Mouse (Mus musculus) neutrophil, adult 5-6 weeks (primary cell): ENCODE measurements around the gene Gm28051. TPM values are rescaled to one million over a fixed set of nuclear protein-coding genes. Genes with fewer than 3 reads are reported as not detected.

Source experiments
- ATAC-seq: fragments of 151-379, 151-347 bp; 2 replicates; pipeline ENCODE4 v1.8.0; 2017; ENCODE audit warnings: mild to moderate bottlenecking, moderate TSS enrichment; ENCODE audit not compliant: insufficient number of reproducible peaks, poor library complexity, low FRiP score, severe bottlenecking; ENCODE audit errors: extremely low read depth
- total RNA-seq: library from RNA; stranded (forward); fragments of 200-1000 nt; gene quantifications from 2 replicates; pipeline ENCODE4 v1.2.3, GENCODE M21; 2017

The Gm28051 gene
- total RNA-seq, 1 experiment from 2014 or later: not detected

- peak; percentile 40; the same call in 1 of the 2 replicates for ATAC-seq
These were observed 44.3 kb downstream of the Gm28051 start for GRCm38 (mm10) chr12:102713153-102713865.

GRCm38 (mm10) chr12:102710851-102711375, 46.7 kb downstream of the Gm28051 start:
- no peak for ATAC-seq

- ATAC-seq: no peak
These were observed 47.7 kb downstream of the Gm28051 start for GRCm38 (mm10) chr12:102709896-102710295.

GRCm38 (mm10) chr12:102708220-102708619, 49.3 kb downstream of the Gm28051 start:
- ATAC-seq: no peak

GRCm38 (mm10) chr12:102706833-102707463, 50.6 kb downstream of the Gm28051 start:
- no peak for ATAC-seq

GRCm38 (mm10) chr12:102705906-102706640, 51.5 kb downstream of the Gm28051 start:
- no peak for ATAC-seq

GRCm38 (mm10) chr12:102705216-102705871, 52.2 kb downstream of the Gm28051 start:
- ATAC-seq: peak; percentile 74

- ATAC-seq: no peak; the same call in 1 of the 2 replicates
These were observed 52.9 kb downstream of the Gm28051 start, which contains the start of gene Itpk1 for GRCm38 (mm10) chr12:102704457-102705198. Gene Itpk1 (minus strand): TSS chr12:102704930.

GRCm38 (mm10) chr12:102703921-102704408, 53.6 kb downstream of the Gm28051 start:
- no peak for ATAC-seq

GRCm38 (mm10) chr12:102703441-102703840, 54.1 kb downstream of the Gm28051 start:
- ATAC-seq: no peak

GRCm38 (mm10) chr12:102703111-102703412, 54.5 kb downstream of the Gm28051 start:
- no peak for ATAC-seq

- peak; percentile 23; the same call in 1 of the 2 replicates for ATAC-seq
These were observed 55.0 kb downstream of the Gm28051 start for GRCm38 (mm10) chr12:102702356-102703110.

GRCm38 (mm10) chr12:102701691-102702207, 55.8 kb downstream of the Gm28051 start:
- no peak for ATAC-seq

- no peak for ATAC-seq
These were observed 57.1 kb downstream of the Gm28051 start for GRCm38 (mm10) chr12:102700453-102700852.

GRCm38 (mm10) chr12:102699156-102699555, 58.4 kb downstream of the Gm28051 start:
- ATAC-seq: no peak

- no peak for ATAC-seq
These were observed 59.4 kb downstream of the Gm28051 start for GRCm38 (mm10) chr12:102698089-102698684.

- ATAC-seq: no peak
These were observed 60.2 kb downstream of the Gm28051 start for GRCm38 (mm10) chr12:102697381-102697780.
